ENCODE assay signal across 22 mouse cellular contexts in genomic region chr14:11133787-11134735, GRCm38 (mm10). TPM values are rescaled to one million over a fixed set of nuclear protein-coding genes. Genes with fewer than 3 reads are reported as not detected.
A peak's percentile ranks its signal among the peaks of the same experiment; 100 is the strongest.
DNase-seq lines count a peak whose midpoint lies in the region; ATAC-seq and TF ChIP-seq lines count a peak whose summit lies in the region.
"Had no signal": no experiment of that assay in that cellular context is flagged by ENCODE, and none has a peak within 500 bp of the region (broad histone marks: within the 10 kb centered on the region; RNA-seq: fewer than 3 reads in every experiment).

No protein-coding gene starts in this region.

- no peak overlapping the region for H3K9ac ChIP-seq in forebrain, embryonic 14.5 days (ENCODE audit: low read length)
- H3K9ac ChIP-seq in forebrain, embryonic 12.5 days = no peak overlapping the region
- no peak overlapping the region for H3K9ac ChIP-seq in midbrain, postnatal 0 days (replicated peaks; ENCODE audit: low read length, poor library complexity, severe bottlenecking)
- H3K9ac ChIP-seq: embryonic facial prominence, embryonic 15.5 days; heart, embryonic 15.5 days; limb, embryonic 15.5 days; liver, embryonic 15.5 days; midbrain, embryonic 12.5 days; neural tube, embryonic 12.5 days had no signal

- no peak for ATAC-seq in forebrain, embryonic 14.5 days
- ATAC-seq in forebrain, embryonic 12.5 days (ENCODE audit: low FRiP score) = no peak
- no peak for ATAC-seq in midbrain, postnatal 0 days (ENCODE audit: low FRiP score)
- ATAC-seq: CD4-positive, CD25-positive, alpha-beta regulatory T cell, adult 4 months; intestine, postnatal 0 days; lung, postnatal 0 days had no signal

- no peaks in the 10 kb centered on the region for H3K36me3 ChIP-seq in forebrain, embryonic 14.5 days (ENCODE audit: control insufficient read depth, insufficient read depth, low read length)
- H3K36me3 ChIP-seq in forebrain, embryonic 12.5 days (replicated peaks) = no peaks in the 10 kb centered on the region
- H3K36me3 ChIP-seq in midbrain, postnatal 0 days (ENCODE audit: insufficient read depth, low read length) = no peaks in the 10 kb centered on the region
- no peaks in the 10 kb centered on the region for H3K36me3 ChIP-seq in midbrain, embryonic 10.5 days
- H3K36me3 ChIP-seq: embryonic facial prominence, embryonic 15.5 days; heart, embryonic 15.5 days; limb, embryonic 15.5 days; liver, embryonic 15.5 days; midbrain, embryonic 12.5 days; neural tube, embryonic 12.5 days had no signal

- H3K4me3 ChIP-seq in forebrain, embryonic 14.5 days (ENCODE audit: low read depth, low read length) = no peak overlapping the region
- H3K4me3 ChIP-seq in forebrain, embryonic 12.5 days (replicated peaks) = no peak overlapping the region
- no peak overlapping the region for H3K4me3 ChIP-seq in midbrain, postnatal 0 days (ENCODE audit: low read depth, low read length)
- H3K4me3 ChIP-seq in midbrain, embryonic 10.5 days = no peak overlapping the region
- H3K4me3 ChIP-seq: embryonic facial prominence, embryonic 15.5 days; heart, embryonic 15.5 days; limb, embryonic 15.5 days; liver, embryonic 15.5 days; midbrain, embryonic 12.5 days; neural tube, embryonic 12.5 days had no signal

- H3K27me3 ChIP-seq in forebrain, embryonic 14.5 days (replicated peaks; ENCODE audit: control insufficient read depth, insufficient read depth, low read length) = no peaks in the 10 kb centered on the region
- H3K27me3 ChIP-seq in forebrain, embryonic 12.5 days = no peaks in the 10 kb centered on the region
- H3K27me3 ChIP-seq in midbrain, postnatal 0 days (ENCODE audit: insufficient read depth, low read length) = no peaks in the 10 kb centered on the region
- no peaks in the 10 kb centered on the region for H3K27me3 ChIP-seq in midbrain, embryonic 10.5 days (ENCODE audit: low read depth, poor library complexity, severe bottlenecking)
- H3K27me3 ChIP-seq: embryonic facial prominence, embryonic 15.5 days; heart, embryonic 15.5 days; limb, embryonic 15.5 days; liver, embryonic 15.5 days; midbrain, embryonic 12.5 days; neural tube, embryonic 12.5 days had no signal

- peak; percentile 18 for DNase-seq in adrenal gland, adult 8-10 months
- no peak for DNase-seq in adrenal gland, postnatal 10 days
- peak; percentile 37 for DNase-seq in forebrain, embryonic 14.5 days (ENCODE audit: low spot score)
- peak; percentile 9 for DNase-seq in midbrain, postnatal 0 days (ENCODE audit: low spot score)
- DNase-seq in midbrain, embryonic 10.5 days (ENCODE audit: low spot score) = no peak
- DNase-seq in lung, adult 18-20 months = no peak
- DNase-seq: embryo, embryonic 11 days; gastrocnemius, postnatal 36 days; heart, postnatal 4 days; kidney, postnatal 10 days; right cerebral cortex, adult 18-20 months; thymus, postnatal 25 days had no signal

- H3K4me2 ChIP-seq in forebrain, embryonic 14.5 days (ENCODE audit: low read length) = no peak overlapping the region
- no peak overlapping the region for H3K4me2 ChIP-seq in forebrain, embryonic 12.5 days
- H3K4me2 ChIP-seq in midbrain, postnatal 0 days (ENCODE audit: low read depth, low read length, poor library complexity, severe bottlenecking) = no peak overlapping the region
- H3K4me2 ChIP-seq: embryonic facial prominence, embryonic 15.5 days; heart, embryonic 15.5 days; limb, embryonic 15.5 days; liver, embryonic 15.5 days; midbrain, embryonic 12.5 days; neural tube, embryonic 12.5 days had no signal

- 70% methylated on average over 12 of the region's 12 CpGs for WGBS in forebrain, embryonic 14.5 days
- WGBS in forebrain, embryonic 12.5 days = 87% methylated on average over 12 of the region's 12 CpGs
- 85% methylated on average over 12 of the region's 12 CpGs for WGBS in midbrain, postnatal 0 days
- WGBS in midbrain, embryonic 10.5 days = 89% methylated on average over 12 of the region's 12 CpGs

- no peaks in the 10 kb centered on the region for H3K9me3 ChIP-seq in forebrain, embryonic 14.5 days (replicated peaks; ENCODE audit: control insufficient read depth, low read length)
- H3K9me3 ChIP-seq in forebrain, embryonic 12.5 days = no peaks in the 10 kb centered on the region
- no peaks in the 10 kb centered on the region for H3K9me3 ChIP-seq in midbrain, postnatal 0 days (ENCODE audit: low read length)
- H3K9me3 ChIP-seq in midbrain, embryonic 10.5 days (replicated peaks) = no peaks in the 10 kb centered on the region
- H3K9me3 ChIP-seq: embryonic facial prominence, embryonic 15.5 days; heart, embryonic 15.5 days; limb, embryonic 15.5 days; liver, embryonic 15.5 days; midbrain, embryonic 12.5 days; neural tube, embryonic 12.5 days had no signal

- TF ChIP-seq CTCF in midbrain, postnatal 0 days (IDR thresholded peaks at IDR 0.05) = no peak

- H3K4me1 ChIP-seq in forebrain, embryonic 14.5 days (ENCODE audit: control insufficient read depth, insufficient read depth, low read length) = no peaks in the 10 kb centered on the region
- H3K4me1 ChIP-seq in forebrain, embryonic 12.5 days = no peaks in the 10 kb centered on the region
- no peaks in the 10 kb centered on the region for H3K4me1 ChIP-seq in midbrain, postnatal 0 days (ENCODE audit: insufficient read depth, low read length)
- H3K4me1 ChIP-seq in midbrain, embryonic 10.5 days = no peaks in the 10 kb centered on the region
- H3K4me1 ChIP-seq: embryonic facial prominence, embryonic 15.5 days; heart, embryonic 15.5 days; limb, embryonic 15.5 days; liver, embryonic 15.5 days; midbrain, embryonic 12.5 days; neural tube, embryonic 12.5 days had no signal

- H3K27ac ChIP-seq in forebrain, embryonic 14.5 days (ENCODE audit: low read depth, low read length) = no peak overlapping the region
- H3K27ac ChIP-seq in forebrain, embryonic 12.5 days = no peak overlapping the region
- H3K27ac ChIP-seq in midbrain, postnatal 0 days (ENCODE audit: low read depth, low read length) = no peak overlapping the region
- no peak overlapping the region for H3K27ac ChIP-seq in midbrain, embryonic 10.5 days (replicated peaks)
- H3K27ac ChIP-seq: embryonic facial prominence, embryonic 15.5 days; heart, embryonic 15.5 days; limb, embryonic 15.5 days; liver, embryonic 15.5 days; midbrain, embryonic 12.5 days; neural tube, embryonic 12.5 days had no signal

RNA-seq across cellular contexts. Expression of gene Fhit, which starts 27.8 kb away (rescaled TPM):
- total RNA-seq in adrenal gland, adult 8-10 months (2022) = 10 to 100 TPM in 2 of 4 experiments, 1 to 10 TPM in 2; 9.2 to 14.5 (median 10.5) TPM
- total RNA-seq in adrenal gland, postnatal 10 days (2021) = 10 to 100 TPM in 1 of 2 experiments, 1 to 10 TPM in 1; 8.6 to 10.8 TPM
- polyA plus RNA-seq in forebrain, embryonic 14.5 days (2014; fragmentation: Nextera tagmentation; extraction: Ambion mirVana) = 6.8 and 8.1 TPM in 2 replicates
- 3.3 and 3.4 TPM in 2 replicates for polyA plus RNA-seq in forebrain, embryonic 12.5 days (2016; fragmentation: Nextera tagmentation; extraction: Ambion mirVana)
- total RNA-seq in midbrain, postnatal 0 days (2014; rRNA removed) = 7.7 and 9.9 TPM in 2 replicates
- 11.2 and 11.8 TPM in 2 replicates for polyA plus RNA-seq in midbrain, postnatal 0 days (2015; fragmentation: Nextera tagmentation; extraction: Ambion mirVana)
- 3.4 TPM in 2 replicates for polyA plus RNA-seq in midbrain, embryonic 10.5 days (2016; fragmentation: Nextera tagmentation; extraction: Ambion mirVana)

Comparison
In these comparisons a context has a peak if more than half of its experiments do, and no peak if none do; other contexts are left out.
1. DNase-seq: peak in adrenal gland, adult 8-10 months (single experiment), forebrain, embryonic 14.5 days (single experiment) and midbrain, postnatal 0 days (single experiment); none in adrenal gland, postnatal 10 days (single experiment), midbrain, embryonic 10.5 days (single experiment) and lung, adult 18-20 months (0 of 2).